Mouse (Mus musculus): ENCODE measurements around the gene Bcor. TPM values are rescaled to one million over a fixed set of nuclear protein-coding genes. Genes with fewer than 3 reads are reported as not detected.

Bcor gene
- polyA plus RNA-seq, 1 experiment from 2014 or later, result 23.5 TPM

GRCm38 (mm10) chrX:12132541-12133177 lies 27.5 kb downstream of the Bcor start:
- H3K36me3 ChIP-seq (ENCODE audit: control insufficient read depth, insufficient read depth, low read length), result no peaks in the 10 kb centered on the region
- H3K27me3 ChIP-seq (ENCODE audit: control insufficient read depth, insufficient read depth, low read length), result peaks cover 83% of the 10 kb centered on the region
- DNase-seq (ENCODE audit: low spot score) (no peak), ATAC-seq (replicated peaks; ENCODE audit: low FRiP score) (no peak)
- H3K9me3 ChIP-seq (ENCODE audit: control insufficient read depth, low read length), result no peaks in the 10 kb centered on the region
- WGBS, result 39% methylated on average over 8 of the region's 8 CpGs
- no peak overlapping the region for H3K4me2 ChIP-seq (ENCODE audit: low read depth, low read length, severe bottlenecking)
- peaks cover 11% of the 10 kb centered on the region; the same call in 1 of the 2 replicates for H3K4me1 ChIP-seq (replicated peaks; ENCODE audit: control insufficient read depth, insufficient read depth, low read length)
- no peak overlapping the region for H3K27ac ChIP-seq (ENCODE audit: low read depth, low read length)
- H3K9ac ChIP-seq (ENCODE audit: low read length), result no peak overlapping the region
- no peak overlapping the region for H3K4me3 ChIP-seq (ENCODE audit: low read depth, low read length)

DNA sequence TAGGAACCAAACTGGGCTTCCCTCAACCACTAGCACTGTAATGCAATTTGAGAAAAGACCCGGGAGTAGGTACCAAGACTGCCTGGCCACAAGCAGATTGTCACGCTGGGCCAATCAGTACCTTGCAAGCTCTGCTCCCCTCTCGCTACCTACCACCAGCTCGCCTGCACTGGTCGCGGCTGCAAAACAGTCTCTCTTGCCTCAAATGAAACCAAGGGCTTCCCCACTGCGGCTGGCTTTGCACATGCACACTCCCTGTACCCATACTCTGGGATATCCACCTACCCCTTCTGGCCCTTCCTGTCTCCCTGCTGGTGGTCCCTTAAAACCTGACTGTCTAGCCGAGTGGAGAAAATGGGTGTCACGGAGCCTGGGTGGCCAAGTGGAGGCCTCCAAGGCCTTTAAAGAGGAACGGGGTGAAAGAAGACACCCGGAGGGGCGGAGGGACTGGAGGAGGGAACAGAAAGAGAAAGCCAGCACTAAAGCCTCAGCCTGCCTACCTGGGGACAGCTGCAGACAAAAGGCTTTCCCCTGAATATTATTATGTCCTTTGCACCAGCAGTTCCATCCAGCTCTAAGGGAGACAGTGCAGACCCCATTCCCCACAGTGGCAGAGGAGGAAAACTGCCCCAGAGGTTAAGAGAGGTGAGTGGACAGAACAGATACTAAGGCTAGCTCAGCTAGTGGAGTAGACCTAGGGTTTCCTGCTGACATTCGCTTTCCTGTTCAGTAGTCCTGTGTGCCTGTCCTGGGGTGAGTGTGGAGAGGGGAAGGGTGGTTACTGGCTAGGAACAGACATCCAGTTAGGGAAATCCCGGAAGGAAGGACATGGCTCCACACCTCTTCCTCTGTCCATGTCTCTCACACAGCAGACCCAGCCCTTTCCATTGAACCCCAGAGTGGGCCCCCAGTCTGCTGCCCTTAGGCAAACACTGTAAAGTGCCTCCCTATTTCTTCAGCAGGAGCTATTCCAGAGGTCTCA lies 30.0 kb downstream of the Bcor start:
- DNase-seq (ENCODE audit: low spot score), result peak; percentile 51
- Histone ChIP-seq H3K9ac (ENCODE audit: low read length) (no peak overlapping the region), H3K4me1 (replicated peaks; ENCODE audit: control insufficient read depth, insufficient read depth, low read length) (peaks cover 7% of the 10 kb centered on the region; the same call in 1 of the 2 replicates), H3K27ac (ENCODE audit: low read depth, low read length) (no peak overlapping the region), H3K36me3 (ENCODE audit: control insufficient read depth, insufficient read depth, low read length) (no peaks in the 10 kb centered on the region), H3K4me2 (ENCODE audit: low read depth, low read length, severe bottlenecking) (no peak overlapping the region), H3K27me3 (ENCODE audit: control insufficient read depth, insufficient read depth, low read length) (peaks cover 76% of the 10 kb centered on the region), H3K4me3 (ENCODE audit: low read depth, low read length) (no peak overlapping the region), H3K9me3 (ENCODE audit: control insufficient read depth, low read length) (no peaks in the 10 kb centered on the region)
- 12% methylated on average over 14 of the region's 14 CpGs for WGBS
- no peak for ATAC-seq (replicated peaks; ENCODE audit: low FRiP score)

DNA sequence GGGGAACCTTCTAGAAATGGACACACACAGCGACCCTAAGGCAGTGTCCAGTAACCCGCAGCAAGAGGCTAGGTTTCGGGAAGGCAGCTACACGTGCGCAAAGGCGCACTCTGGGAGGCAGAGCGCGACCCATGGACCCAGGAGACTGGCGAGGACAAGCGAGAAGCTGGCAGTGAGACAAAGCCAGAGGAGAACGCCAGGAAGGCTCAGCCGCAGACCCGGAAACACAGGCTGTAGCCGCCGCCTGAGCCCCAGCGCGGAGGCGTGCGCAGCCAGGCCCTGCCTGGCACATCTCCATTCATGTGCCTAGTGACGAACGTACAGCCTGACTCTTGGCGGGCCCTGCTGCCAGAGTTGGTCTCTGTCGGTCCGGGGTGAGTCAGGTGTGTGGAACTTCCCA lies 30.9 kb downstream of the Bcor start:
- 5% methylated on average over 24 of the region's 24 CpGs for WGBS
- Histone ChIP-seq H3K4me2 (ENCODE audit: low read depth, low read length, severe bottlenecking) (peak overlapping the region; percentile 67; the same call in 1 of the 2 replicates), H3K9me3 (ENCODE audit: control insufficient read depth, low read length) (no peaks in the 10 kb centered on the region), H3K4me3 (ENCODE audit: low read depth, low read length) (no peak overlapping the region; the same call in 1 of the 2 replicates), H3K27ac (ENCODE audit: low read depth, low read length) (no peak overlapping the region), H3K9ac (ENCODE audit: low read length) (peak overlapping the region; percentile 23; the same call in 1 of the 2 replicates), H3K36me3 (ENCODE audit: control insufficient read depth, insufficient read depth, low read length) (no peaks in the 10 kb centered on the region), H3K27me3 (ENCODE audit: control insufficient read depth, insufficient read depth, low read length) (peaks cover 69% of the 10 kb centered on the region), H3K4me1 (replicated peaks; ENCODE audit: control insufficient read depth, insufficient read depth, low read length) (peaks cover 9% of the 10 kb centered on the region; the same call in 1 of the 2 replicates)
- ATAC-seq (replicated peaks; ENCODE audit: low FRiP score), result no peak
- DNase-seq (ENCODE audit: low spot score), result peak; percentile 67

- H3K4me2 ChIP-seq (ENCODE audit: low read depth, low read length, severe bottlenecking), result peak overlapping the region; percentile 67
- H3K9me3 ChIP-seq (ENCODE audit: control insufficient read depth, low read length), result no peaks in the 10 kb centered on the region
- peak overlapping the region; percentile 52 for H3K4me3 ChIP-seq (ENCODE audit: low read depth, low read length)
- H3K27ac ChIP-seq (ENCODE audit: low read depth, low read length), result peak overlapping the region; percentile 84
- peaks cover 65% of the 10 kb centered on the region for H3K27me3 ChIP-seq (ENCODE audit: control insufficient read depth, insufficient read depth, low read length)
- peak overlapping the region; percentile 81 for H3K9ac ChIP-seq (ENCODE audit: low read length)
- H3K36me3 ChIP-seq (ENCODE audit: control insufficient read depth, insufficient read depth, low read length), result no peaks in the 10 kb centered on the region
- 5% methylated on average over 32 of the region's 72 CpGs for WGBS
- ATAC-seq (replicated peaks; ENCODE audit: low FRiP score) (peak; percentile 68), DNase-seq (ENCODE audit: low spot score) (peak; percentile 88)
- peaks cover 13% of the 10 kb centered on the region; the same call in 1 of the 2 replicates for H3K4me1 ChIP-seq (replicated peaks; ENCODE audit: control insufficient read depth, insufficient read depth, low read length)
Observed at GRCm38 (mm10) chrX:12128165-12129083, 31.7 kb downstream of the Bcor start.

GRCm38 (mm10) chrX:12127799-12128164 lies 32.4 kb downstream of the Bcor start:
- Histone ChIP-seq H3K9ac (ENCODE audit: low read length) (peak overlapping the region; percentile 81), H3K27me3 (ENCODE audit: control insufficient read depth, insufficient read depth, low read length) (peaks cover 62% of the 10 kb centered on the region), H3K4me2 (ENCODE audit: low read depth, low read length, severe bottlenecking) (peak overlapping the region; percentile 67), H3K9me3 (ENCODE audit: control insufficient read depth, low read length) (no peaks in the 10 kb centered on the region), H3K4me1 (replicated peaks; ENCODE audit: control insufficient read depth, insufficient read depth, low read length) (peaks cover 16% of the 10 kb centered on the region; the same call in 1 of the 2 replicates), H3K27ac (ENCODE audit: low read depth, low read length) (peak overlapping the region; percentile 84), H3K36me3 (ENCODE audit: control insufficient read depth, insufficient read depth, low read length) (no peaks in the 10 kb centered on the region), H3K4me3 (ENCODE audit: low read depth, low read length) (peak overlapping the region; percentile 52)
- 1% methylated on average over 32 of the region's 37 CpGs for WGBS
- DNase-seq (ENCODE audit: low spot score) (no peak), ATAC-seq (replicated peaks; ENCODE audit: low FRiP score) (peak; percentile 1; the same call in 1 of the 2 replicates)

- Histone ChIP-seq H3K9me3 (ENCODE audit: control insufficient read depth, low read length) (no peaks in the 10 kb centered on the region), H3K4me3 (ENCODE audit: low read depth, low read length) (peak overlapping the region; percentile 52), H3K27ac (ENCODE audit: low read depth, low read length) (peak overlapping the region; percentile 84), H3K9ac (ENCODE audit: low read length) (peak overlapping the region; percentile 81), H3K36me3 (ENCODE audit: control insufficient read depth, insufficient read depth, low read length) (no peaks in the 10 kb centered on the region), H3K4me1 (replicated peaks; ENCODE audit: control insufficient read depth, insufficient read depth, low read length) (peaks cover 17% of the 10 kb centered on the region; the same call in 1 of the 2 replicates), H3K4me2 (ENCODE audit: low read depth, low read length, severe bottlenecking) (peak overlapping the region; percentile 67), H3K27me3 (ENCODE audit: control insufficient read depth, insufficient read depth, low read length) (peaks cover 58% of the 10 kb centered on the region)
- ATAC-seq (replicated peaks; ENCODE audit: low FRiP score), result no peak
- DNase-seq (ENCODE audit: low spot score), result peak; percentile 59
- WGBS, result 5% methylated on average over 22 of the region's 24 CpGs
Observed at GRCm38 (mm10) chrX:12127106-12127670, 33.0 kb downstream of the Bcor start.

- Histone ChIP-seq H3K27me3 (ENCODE audit: control insufficient read depth, insufficient read depth, low read length) (peaks cover 53% of the 10 kb centered on the region), H3K36me3 (ENCODE audit: control insufficient read depth, insufficient read depth, low read length) (no peaks in the 10 kb centered on the region), H3K4me2 (ENCODE audit: low read depth, low read length, severe bottlenecking) (peak overlapping the region; percentile 67), H3K9ac (ENCODE audit: low read length) (peak overlapping the region; percentile 81), H3K27ac (ENCODE audit: low read depth, low read length) (no peak overlapping the region), H3K9me3 (ENCODE audit: control insufficient read depth, low read length) (no peaks in the 10 kb centered on the region), H3K4me3 (ENCODE audit: low read depth, low read length) (peak overlapping the region; percentile 52), H3K4me1 (replicated peaks; ENCODE audit: control insufficient read depth, insufficient read depth, low read length) (peaks cover 17% of the 10 kb centered on the region; the same call in 1 of the 2 replicates)
- no peak for DNase-seq (ENCODE audit: low spot score)
- WGBS, result 8% methylated on average over 22 of the region's 22 CpGs
- ATAC-seq (replicated peaks; ENCODE audit: low FRiP score), result no peak
Observed at GRCm38 (mm10) chrX:12126408-12127105, 33.6 kb downstream of the Bcor start.
